Mouse (Mus musculus) adrenal gland, postnatal 36 days (tissue): ENCODE data around the gene Cdc34b. TPM values are rescaled to one million over a fixed set of nuclear protein-coding genes. Genes with fewer than 3 reads are reported as not detected.

Experiments
- DNase-seq, 2 experiments: peaks; one replicate each; pipeline ENCODE4 v3.0.0; 2021; ENCODE audit warnings: mixed read lengths in 1 of 2
- total RNA-seq, 2 experiments: library from RNA; stranded (reverse); gene quantifications; 2 replicates each; pipeline ENCODE4 v1.2.3; 2021

The Cdc34b gene
- total RNA-seq, 2 experiments from 2014 or later, result 0.23 to 0.26 TPM

- no peak for DNase-seq
Measured at GRCm38 (mm10) chr11:94735746-94736145, 5.8 kb upstream of the Cdc34b start.

GRCm38 (mm10) chr11:94752946-94753713, 11.5 kb downstream of the Cdc34b start:
- DNase-seq, result no peak

- peak; percentile 30 to 57 for DNase-seq
Measured at GRCm38 (mm10) chr11:94759916-94760315, 18.3 kb downstream of the Cdc34b start.

GRCm38 (mm10) chr11:94760364-94760763, 18.8 kb downstream of the Cdc34b start:
- DNase-seq, result peak in 1 of 2 experiments; percentile 2

GRCm38 (mm10) chr11:94760799-94761198, 19.2 kb downstream of the Cdc34b start:
- no peak for DNase-seq

GRCm38 (mm10) chr11:94762281-94762680, 20.7 kb downstream of the Cdc34b start:
- DNase-seq, result peak; percentile 27 to 31

- no peak for DNase-seq
Measured at GRCm38 (mm10) chr11:94762775-94763174, 21.2 kb downstream of the Cdc34b start.

- DNase-seq, result peak in 1 of 2 experiments; percentile 32
Measured at GRCm38 (mm10) chr11:94767241-94767640, 25.7 kb downstream of the Cdc34b start.

GRCm38 (mm10) chr11:94772363-94773055, 30.9 kb downstream of the Cdc34b start:
- DNase-seq, result no peak

- peak in 1 of 2 experiments; percentile 40 for DNase-seq
Measured at GRCm38 (mm10) chr11:94773851-94774250, 32.3 kb downstream of the Cdc34b start.

- DNase-seq, result no peak
Measured at GRCm38 (mm10) chr11:94774887-94775497, 33.4 kb downstream of the Cdc34b start.

- no peak for DNase-seq
Measured at GRCm38 (mm10) chr11:94782603-94783002, 41.0 kb downstream of the Cdc34b start, which contains the start of gene Tmem92. Gene Tmem92 (minus strand): TSS chr11:94782703.

- DNase-seq, result peak; percentile 72 to 84
Measured at GRCm38 (mm10) chr11:94785247-94785646, 43.7 kb downstream of the Cdc34b start.

- no peak for DNase-seq
Measured at GRCm38 (mm10) chr11:94791700-94792099, 50.1 kb downstream of the Cdc34b start.

Other genes starting within 250 kb of the Cdc34b start
- gene Epn3, start 241.8 kb upstream of the Cdc34b start, total RNA-seq, result 10 to 100 TPM; 13.5 to 25.9 TPM
- 1 to 10 TPM; 3.6 to 9.7 TPM for gene Mycbpap, start 220.0 kb upstream of the Cdc34b start, total RNA-seq
- 10 to 100 TPM; 11.9 to 13.3 TPM for gene Rsad1, start 192.5 kb upstream of the Cdc34b start, total RNA-seq
- not detected for gene Chad, start 176.7 kb upstream of the Cdc34b start, total RNA-seq
- gene Acsf2, start 139.9 kb upstream of the Cdc34b start, total RNA-seq, result 100 to 1,000 TPM; 130 to 146 TPM
- 100 to 1,000 TPM; 117 to 141 TPM for gene Lrrc59, start 112.0 kb upstream of the Cdc34b start, total RNA-seq
- 10 to 100 TPM; 65.6 to 90.4 TPM for gene Mrpl27, start 88.0 kb upstream of the Cdc34b start, total RNA-seq
- under 1 TPM; 0.72 to 0.99 TPM for gene Eme1, start 87.8 kb upstream of the Cdc34b start, total RNA-seq
- gene Xylt2, start 64.3 kb upstream of the Cdc34b start, total RNA-seq, result 10 to 100 TPM; 10.6 to 14.2 TPM
- gene Gm11541, start 37.3 kb upstream of the Cdc34b start, total RNA-seq, result not detected
- gene Tmem92, start 40.9 kb downstream of the Cdc34b start, total RNA-seq, result not detected
- gene Col1a1, start 194.4 kb downstream of the Cdc34b start, total RNA-seq, result 100 to 1,000 TPM; 111 to 222 TPM
- not detected for gene Hils1, start 225.8 kb downstream of the Cdc34b start, total RNA-seq
- gene Sgca, start 234.5 kb downstream of the Cdc34b start, total RNA-seq, result not detected
- gene Ppp1r9b, start 249.3 kb downstream of the Cdc34b start, total RNA-seq, result 100 to 1,000 TPM; 119 to 120 TPM